Mouse (Mus musculus): Measurements from ENCODE around the gene Gpx4.
A peak's percentile ranks its signal among the peaks of the same experiment; 100 is the strongest.
"Not testable (repeated sequence)": the region's sequence is repeated elsewhere in the genome, so short reads cannot be mapped to it uniquely, and the experiment has no call there.

Gene Gpx4

DNA sequence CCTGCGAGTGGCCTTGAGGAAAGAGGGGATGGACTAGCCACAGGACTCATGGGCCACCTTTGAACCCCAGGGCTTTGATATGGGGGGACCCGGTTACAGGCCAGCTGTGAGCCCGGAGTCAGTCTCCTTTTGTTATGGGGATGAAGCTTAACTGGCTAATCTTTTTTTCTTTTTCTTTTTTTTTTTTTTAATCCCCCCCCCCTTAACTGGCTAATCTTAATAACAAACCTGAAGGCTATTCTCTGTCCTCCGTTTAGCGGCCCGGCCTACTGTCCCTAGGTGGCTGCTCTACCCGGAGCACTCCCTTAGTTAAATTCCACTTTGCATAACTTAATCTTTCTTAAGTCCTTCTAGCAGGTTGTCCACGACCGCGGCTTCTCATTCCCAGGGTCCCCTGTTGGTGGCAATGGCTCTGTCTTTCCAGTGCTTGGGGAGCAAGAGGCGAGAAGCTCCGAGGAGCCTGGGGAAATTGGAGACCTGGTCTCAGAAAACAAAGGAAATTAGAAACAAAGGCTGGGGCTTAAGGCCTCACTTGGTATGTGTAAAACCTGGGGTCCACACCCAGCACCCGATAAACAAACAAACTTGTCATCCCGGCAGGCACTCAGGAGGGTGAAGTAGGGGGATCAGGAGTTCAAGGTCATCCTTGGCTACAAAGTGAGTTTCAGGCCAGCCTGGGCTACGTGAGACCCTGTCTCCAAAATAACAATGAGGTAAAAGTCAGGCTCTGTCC, 4.1 kb downstream of the Gpx4 start:
- DNase-seq (ENCODE audit: low spot score) = no peak

GRCm38 (mm10) chr10:80051618-80052373, 4.8 kb downstream of the Gpx4 start:
- peak; percentile 81 for DNase-seq (ENCODE audit: low spot score)

DNA sequence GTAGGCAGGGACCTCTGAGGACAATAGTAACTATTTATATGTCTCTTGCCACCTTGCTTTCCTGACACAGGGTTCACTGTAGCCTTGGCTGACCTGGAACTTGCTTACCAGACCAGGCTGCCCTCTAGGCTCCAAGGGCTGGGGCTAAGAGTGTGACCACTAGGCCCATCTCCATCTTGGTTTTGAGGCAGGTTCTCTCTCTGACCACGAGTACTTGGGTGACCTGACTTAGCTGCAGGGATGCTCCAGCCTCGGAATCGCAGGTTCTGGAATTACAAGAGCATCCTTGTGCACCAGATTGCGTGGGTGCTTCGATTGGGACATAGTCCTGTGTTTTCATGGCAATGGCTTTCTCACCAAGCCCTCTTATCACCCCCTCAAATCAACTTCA, 5.4 kb downstream of the Gpx4 start:
- peak; percentile 48 for DNase-seq (ENCODE audit: low spot score)

DNA sequence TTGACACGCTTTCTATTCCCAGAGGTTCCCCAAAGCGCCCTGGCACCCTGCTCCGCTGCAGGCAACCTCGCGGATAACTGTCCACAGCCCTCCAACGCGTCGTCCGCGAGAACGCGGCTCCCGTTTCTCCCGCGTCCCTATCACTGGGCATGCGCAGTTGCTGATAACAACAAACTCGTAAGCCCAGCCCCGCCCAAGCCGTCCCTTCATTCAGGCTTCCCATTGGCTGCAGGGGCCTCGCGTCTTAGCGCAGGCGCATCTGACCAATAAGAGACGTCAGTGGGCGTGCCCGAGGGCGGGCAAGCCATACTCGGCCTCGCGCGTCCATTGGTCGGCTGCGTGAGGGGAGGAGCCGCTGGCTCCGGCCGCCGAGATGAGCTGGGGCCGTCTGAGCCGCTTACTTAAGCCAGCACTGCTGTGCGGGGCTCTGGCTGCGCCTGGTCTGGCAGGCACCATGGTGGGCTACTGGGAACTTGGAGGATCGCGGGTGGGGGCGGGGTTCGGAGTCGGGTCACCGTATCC, 6.4 kb downstream of the Gpx4 start:
- peak; percentile 99 for DNase-seq (ENCODE audit: low spot score)

DNA sequence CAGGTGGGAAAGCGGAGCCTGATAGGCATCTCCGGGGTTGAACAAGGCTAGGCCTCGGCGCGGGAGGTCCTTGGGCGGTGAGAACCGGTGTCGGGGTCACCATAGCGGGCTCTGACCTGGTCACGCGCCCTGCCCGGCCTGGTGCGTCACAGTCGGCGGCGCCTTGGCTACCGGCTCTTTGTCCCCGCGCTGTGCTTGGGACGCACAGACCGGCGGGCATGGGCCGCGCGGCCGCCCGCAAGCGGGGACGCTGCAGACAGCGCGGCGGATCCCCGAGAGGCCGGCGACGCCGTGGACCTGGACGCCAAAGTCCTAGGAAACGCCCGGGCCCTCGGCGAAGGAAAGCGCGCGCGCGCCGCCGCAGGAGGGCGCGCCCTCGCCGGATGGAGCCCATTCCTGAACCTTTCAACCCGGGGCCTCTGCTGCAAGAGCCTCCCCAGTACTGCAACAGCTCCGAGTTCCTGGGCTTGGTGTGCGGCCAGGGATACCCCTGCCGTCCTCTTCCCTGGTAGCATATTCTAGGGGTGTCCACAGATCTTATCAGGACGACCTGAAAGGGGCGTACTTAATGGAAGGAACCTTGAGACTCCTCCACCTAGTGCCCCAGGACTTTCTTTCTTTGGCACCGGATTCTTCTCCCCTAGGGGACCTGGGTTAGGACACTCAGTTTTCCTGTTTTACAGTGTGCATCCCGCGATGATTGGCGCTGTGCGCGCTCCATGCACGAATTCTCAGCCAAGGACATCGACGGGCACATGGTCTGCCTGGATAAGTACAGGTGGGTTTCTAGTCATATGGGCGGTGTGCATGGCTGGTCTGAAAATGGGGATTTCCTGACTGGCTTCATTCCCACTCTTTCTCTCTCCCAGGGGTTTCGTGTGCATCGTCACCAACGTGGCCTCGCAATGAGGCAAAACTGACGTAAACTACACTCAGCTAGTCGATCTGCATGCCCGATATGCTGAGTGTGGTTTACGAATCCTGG, 7.2 kb downstream of the Gpx4 start:
- peak; percentile 71 for DNase-seq (ENCODE audit: low spot score)

DNA sequence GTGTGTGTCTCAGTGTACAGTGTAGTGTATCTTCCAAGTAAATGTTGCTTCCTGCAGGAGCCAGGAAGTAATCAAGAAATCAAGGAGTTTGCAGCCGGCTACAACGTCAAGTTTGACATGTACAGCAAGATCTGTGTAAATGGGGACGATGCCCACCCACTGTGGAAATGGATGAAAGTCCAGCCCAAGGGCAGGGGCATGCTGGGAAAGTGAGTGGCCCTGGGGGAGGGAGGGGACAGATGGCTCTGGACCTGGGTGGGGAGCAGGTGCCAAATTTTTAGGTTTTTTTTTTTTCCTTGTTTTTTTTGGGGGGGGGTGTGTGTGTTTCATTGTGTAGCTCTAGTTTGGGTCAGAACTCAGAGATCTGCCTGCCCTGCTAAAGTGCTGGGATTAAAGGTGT, 7.9 kb downstream of the Gpx4 start:
- not testable (repeated sequence) for DNase-seq (ENCODE audit: low spot score)

DNA sequence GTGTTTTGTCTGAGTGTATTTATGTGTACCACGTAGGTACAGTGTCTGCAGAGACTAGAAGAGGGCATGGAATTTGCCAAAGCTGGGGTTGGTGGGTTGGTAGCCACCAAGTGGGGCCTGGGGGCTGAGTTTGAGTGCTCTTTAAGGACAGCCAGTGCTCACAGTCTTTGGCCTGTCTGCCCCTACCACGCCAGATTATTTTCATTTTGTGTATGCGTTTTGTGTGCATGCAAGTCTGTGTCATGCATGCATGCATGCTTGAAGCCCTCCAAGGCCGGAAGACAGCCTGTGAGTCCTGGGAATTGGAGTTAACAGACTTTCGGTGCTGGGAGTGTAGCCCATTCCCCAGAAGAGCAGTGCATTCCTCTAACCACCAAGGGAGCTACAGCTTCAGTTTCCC, 8.4 kb downstream of the Gpx4 start:
- DNase-seq (ENCODE audit: low spot score) = no peak

- DNase-seq (ENCODE audit: low spot score) = no peak
These were observed 8.9 kb downstream of the Gpx4 start for GRCm38 (mm10) chr10:80055891-80056290.

DNA sequence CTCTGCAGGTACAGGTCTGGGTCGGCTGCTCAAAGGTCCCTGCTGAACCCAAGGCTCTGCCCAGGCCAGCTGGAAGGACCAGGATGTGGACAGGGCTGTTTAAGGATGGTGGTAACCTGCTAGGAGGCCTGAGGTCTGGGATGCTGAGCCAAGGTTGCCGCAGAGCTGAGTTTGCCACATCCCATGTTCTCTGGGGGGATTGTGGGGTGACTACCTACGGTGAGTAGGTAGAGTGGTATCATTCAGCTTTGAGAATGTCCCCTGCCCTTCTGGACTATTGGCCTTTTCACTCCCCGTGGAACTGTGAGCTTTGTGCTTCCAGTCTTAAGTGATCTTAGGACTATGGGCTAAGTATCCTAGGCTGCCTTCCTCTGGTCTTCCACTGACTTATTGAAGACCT, 9.5 kb downstream of the Gpx4 start:
- DNase-seq (ENCODE audit: low spot score) = no peak

DNA sequence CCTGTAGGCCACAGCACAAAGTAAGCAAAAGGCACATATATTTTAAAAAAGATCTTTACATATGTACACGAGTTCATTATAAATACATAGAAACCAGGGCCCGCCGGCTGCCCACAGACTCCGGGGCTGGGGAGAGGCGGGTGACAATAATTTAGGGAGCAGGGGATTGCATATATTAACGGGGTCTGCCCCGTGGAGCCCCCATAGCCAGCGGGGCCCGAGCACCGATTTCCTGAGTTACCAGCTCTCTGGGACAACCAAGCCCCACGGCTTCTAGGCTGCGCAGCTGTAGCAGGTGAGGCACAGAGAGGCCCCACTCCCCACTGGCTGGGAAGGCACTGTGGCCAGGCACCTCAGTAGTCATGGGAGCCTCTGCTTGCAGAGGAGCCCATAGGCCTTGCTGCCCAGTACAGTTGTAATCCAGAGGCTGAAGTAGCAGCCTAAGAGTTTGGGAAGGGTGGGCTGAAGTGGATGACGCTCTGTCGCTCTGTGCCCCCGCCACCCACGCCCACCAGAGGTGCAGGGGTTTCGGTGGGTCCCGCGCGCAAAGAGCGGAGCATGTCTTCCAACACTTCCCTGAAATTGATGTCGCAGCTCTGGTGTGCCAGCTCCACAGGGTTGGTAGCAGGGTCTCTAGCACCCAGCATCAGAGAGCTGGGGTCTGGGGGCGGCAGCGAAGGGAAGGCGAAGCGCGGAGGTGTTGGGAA, 10.2 kb downstream of the Gpx4 start:
- no peak for DNase-seq (ENCODE audit: low spot score)

DNA sequence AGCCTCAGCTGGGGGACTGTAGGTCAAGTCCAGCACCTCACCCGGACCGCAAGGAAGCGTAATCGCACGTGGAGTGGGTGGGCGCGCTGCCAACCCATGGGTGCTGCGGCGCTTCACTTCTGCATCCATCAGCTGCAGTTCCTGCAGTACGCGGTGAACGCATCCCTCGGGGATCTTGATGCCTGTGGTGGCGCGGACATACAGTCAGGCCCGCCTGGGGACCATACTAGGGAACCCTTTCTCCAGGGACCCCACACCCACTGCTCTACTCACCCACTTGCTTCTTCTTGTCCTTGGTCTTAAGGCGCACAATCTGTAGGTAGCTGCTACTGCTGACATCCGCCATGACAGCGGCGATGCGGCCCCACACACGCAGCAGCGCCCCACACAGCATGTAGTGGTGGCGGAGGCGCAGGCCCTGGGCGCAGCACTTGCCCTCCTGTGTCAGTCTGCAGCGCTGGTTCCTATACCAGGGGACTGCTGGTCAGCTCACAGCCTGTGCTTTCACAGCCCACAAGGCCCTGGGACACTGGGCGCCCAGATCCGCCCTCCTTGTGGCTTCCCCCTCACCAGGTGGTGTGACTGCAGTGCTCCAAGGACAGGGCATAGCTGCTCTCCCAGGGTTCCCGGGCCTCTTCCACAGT, 10.8 kb downstream of the Gpx4 start:
- DNase-seq (ENCODE audit: low spot score) = no peak

DNA sequence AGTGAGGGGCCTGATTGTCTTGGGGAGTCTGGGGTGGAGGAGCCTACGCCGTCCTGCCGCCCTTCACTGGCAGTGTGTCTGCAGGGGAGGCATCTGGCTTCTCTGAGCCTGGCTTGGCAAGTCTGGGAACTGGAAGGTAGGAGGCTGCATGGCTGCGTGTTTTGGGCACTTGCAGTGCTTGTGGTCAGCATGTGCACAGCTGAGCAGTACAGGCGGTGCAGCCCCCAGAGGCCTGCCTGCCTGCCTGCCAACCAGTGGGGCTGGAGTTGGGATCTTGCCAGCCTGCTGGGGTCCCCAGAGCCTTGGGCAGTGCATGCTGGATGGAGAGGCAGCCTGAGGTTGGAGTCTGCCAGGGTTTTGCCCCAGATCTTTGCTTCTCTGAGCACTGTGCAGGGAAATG, 16.1 kb downstream of the Gpx4 start:
- DNase-seq (ENCODE audit: low spot score) = no peak

- DNase-seq (ENCODE audit: low spot score) = no peak
These were observed 17.1 kb downstream of the Gpx4 start for GRCm38 (mm10) chr10:80063877-80064650.

DNA sequence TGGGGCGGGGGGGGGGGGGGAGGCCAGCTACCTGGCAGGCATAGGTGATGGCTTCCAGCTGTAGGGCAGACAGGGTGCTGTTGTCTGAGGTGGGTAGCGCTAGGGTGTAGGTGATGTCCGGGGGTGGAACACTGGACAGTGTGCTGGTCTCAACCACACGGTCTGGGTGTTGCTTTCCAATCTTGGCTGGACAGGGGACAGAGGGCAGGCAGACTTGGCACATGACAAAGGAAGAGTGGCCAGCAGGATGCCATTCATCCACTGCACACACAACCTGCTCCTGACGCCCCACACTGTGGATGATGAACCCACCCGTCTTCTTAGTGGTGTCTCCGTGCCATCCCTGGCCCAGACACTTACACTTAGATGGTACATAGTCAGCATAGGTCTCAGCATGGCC, 22.3 kb downstream of the Gpx4 start:
- no peak for DNase-seq (ENCODE audit: low spot score)

DNA sequence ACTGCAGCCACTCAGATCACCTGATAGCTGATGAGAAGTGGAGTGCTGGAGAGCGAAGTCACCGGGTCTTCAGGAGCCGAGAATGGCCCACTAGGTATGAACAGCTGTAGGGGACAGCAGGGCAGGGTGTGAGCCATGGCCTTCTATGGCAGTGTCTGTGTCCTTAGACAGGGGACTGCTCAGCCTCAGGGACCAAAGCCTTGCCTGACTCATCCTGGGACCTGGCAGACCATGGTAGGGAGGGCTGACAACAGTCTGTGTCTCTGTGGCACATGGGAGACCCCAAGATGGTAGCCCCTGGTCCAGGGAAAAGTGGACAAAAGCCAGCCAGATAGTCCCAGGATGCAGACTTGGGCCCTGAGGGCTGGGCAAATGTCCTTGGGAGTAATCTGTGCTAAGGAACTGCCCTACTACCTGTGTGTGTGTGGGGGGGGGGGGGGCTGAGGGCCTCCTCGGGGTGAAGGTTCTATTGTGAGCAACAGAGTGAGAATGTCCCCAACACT, 23.0 kb downstream of the Gpx4 start:
- no peak for DNase-seq (ENCODE audit: low spot score)

DNA sequence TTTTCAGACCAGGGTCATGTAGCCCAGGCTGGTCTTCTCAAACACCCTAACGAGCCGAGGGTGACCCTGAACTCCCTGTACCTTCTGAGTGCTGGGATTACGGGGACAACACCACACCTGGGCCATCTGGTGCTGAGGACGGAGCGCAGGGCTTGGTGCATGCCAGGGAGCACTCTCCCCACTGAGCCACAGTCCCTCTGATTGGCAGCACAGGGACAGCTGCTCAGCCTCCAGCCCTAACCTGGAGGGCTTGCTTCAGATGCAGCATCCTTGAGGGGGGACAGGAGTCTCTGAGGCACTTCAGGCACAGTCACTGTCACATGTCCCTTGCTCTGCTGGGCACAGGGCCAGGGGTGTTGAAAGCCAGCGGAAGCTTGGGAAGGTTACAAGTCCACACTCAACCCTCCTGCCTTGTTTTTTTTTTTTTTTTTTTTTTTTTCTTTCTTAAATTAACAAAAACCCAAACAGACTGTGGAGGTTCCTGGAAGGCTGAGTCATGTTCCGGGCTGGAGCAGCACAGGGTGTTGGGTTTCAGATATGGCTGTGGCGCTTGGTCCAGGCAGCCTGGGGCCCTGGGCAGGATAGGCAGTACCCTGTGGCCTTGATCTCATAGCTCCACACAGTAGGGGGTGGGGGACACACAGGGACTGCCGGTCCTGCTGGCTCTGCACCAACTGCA, 24.0 kb downstream of the Gpx4 start:
- peak; percentile 92 for DNase-seq (ENCODE audit: low spot score)

GRCm38 (mm10) chr10:80071516-80071900, 24.5 kb downstream of the Gpx4 start:
- no peak for DNase-seq (ENCODE audit: low spot score)

GRCm38 (mm10) chr10:80072623-80073489, 25.9 kb downstream of the Gpx4 start:
- DNase-seq (ENCODE audit: low spot score) = no peak

All from adipocyte (in vitro differentiated cells).